Mouse (Mus musculus) CH12F3 (cell line): Measurements from ENCODE around the gene Ltbr.
"Not testable (repeated sequence)": the region's sequence is repeated elsewhere in the genome, so short reads cannot be mapped to it uniquely, and the experiment has no call there.

Experiments
- in situ Hi-C: fragments of 300-500 bp; cut with MboI; formaldehyde crosslinking; loops from 2 replicates; pipeline ENCODE4 v1.14.3; 2020; ENCODE audit warnings: low sequenced_read_pairs

Gene Ltbr

GRCm38 (mm10) chr6:125274841-125275563 lies 38.7 kb downstream of the Ltbr start:
- in situ Hi-C loops: loop anchor here (5.0 to 10.0 kb wide), 2 partner anchors 48 to 120 kb away; no protein-coding TSS in a partner anchor

DNA sequence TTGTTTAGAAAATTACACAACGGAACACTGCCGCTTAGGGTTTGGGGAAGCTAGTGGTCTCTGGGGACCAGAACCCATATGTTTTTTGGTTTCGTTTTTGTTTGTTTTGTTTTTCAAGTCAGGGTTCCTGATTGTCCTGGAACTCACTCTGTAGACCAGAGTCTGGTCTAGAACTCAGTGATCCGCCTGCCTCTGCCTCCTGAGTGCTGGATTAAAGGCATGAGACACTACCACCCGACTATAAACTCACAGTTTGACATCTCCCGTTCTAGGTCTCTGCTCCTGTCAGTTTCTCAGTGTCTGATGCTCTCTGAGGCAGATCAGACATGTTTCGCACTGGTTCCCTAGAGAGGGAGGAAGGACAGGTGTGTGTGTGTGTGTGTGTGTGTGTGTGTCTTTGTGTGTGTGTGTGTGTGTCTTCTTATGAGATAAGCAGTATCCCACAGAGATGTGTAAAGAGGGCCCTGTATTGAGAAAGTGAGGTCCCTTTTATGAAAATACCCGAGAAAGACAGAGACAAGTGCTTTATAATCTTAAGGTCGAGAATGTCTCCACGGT lies 41.4 kb downstream of the Ltbr start:
- in situ Hi-C loops: loop anchor here (5.0 to 10.0 kb wide), 2 partner anchors 45 to 118 kb away; no protein-coding TSS in a partner anchor

GRCm38 (mm10) chr6:125271455-125272227 lies 42.0 kb downstream of the Ltbr start:
- in situ Hi-C loops: loop anchor here (5.0 to 10.0 kb wide), 2 partner anchors 44 to 117 kb away; no protein-coding TSS in a partner anchor

DNA sequence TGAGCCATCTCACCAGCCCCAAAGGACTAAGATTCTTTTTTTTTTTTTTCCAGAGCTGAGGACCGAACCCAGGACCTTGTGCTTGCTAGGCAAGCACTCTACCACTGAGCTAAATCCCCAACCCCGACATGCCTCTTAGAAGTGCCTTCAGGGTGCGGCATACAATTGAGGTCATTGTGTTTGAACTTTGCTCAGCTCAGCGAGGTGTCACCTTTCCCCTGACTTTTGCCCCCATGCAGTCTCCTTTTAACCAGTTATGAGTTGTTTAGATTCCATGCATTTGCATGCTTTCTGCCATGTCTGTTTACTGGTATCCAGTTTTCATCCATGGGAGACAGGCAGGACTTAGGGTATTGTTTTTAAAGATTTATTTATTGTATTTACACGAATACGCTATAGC lies 44.9 kb downstream of the Ltbr start:
- in situ Hi-C loops: no loop called here

DNA sequence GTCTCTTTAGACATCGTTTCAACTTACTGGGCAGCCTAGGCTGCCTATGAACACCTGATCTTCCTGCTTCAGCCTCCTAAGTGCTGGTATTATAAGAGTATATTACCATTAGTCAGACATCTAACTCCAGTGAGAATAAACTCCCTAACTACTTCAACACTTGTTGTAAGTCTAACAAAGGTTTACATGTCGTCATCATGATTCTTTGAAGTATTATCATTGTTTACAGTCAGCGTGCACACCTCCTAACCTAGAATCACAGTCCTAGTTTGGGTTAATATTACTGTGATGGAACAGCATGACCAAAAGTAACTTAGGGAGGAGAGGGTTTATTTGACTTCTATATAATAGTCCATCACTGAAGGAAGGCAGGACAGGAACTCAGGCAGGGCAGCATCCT lies 46.2 kb downstream of the Ltbr start:
- in situ Hi-C loops: no loop called here

DNA sequence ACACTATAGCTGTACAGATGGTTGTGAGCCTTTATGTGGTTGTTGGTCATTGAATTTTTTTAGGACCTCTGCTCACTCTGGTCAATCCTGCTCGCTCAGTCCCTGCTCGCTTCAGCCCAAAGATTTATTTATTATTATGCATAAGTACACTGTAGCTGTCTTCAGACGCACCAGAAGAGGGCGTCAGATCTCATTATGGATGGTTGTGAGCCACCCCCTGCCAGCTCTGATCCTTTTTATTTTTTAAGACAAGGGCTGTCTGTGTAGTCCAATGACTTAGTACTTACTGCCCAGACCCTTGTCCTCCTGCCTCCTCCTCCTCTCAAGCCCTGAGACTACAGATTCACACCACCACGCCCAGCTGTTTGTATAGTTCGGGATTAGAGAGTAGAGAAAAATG lies 47.1 kb downstream of the Ltbr start:
- in situ Hi-C loops: not testable (repeated sequence)

- in situ Hi-C loops: no loop called here
Observed at GRCm38 (mm10) chr6:125266091-125266490, 47.6 kb downstream of the Ltbr start.

DNA sequence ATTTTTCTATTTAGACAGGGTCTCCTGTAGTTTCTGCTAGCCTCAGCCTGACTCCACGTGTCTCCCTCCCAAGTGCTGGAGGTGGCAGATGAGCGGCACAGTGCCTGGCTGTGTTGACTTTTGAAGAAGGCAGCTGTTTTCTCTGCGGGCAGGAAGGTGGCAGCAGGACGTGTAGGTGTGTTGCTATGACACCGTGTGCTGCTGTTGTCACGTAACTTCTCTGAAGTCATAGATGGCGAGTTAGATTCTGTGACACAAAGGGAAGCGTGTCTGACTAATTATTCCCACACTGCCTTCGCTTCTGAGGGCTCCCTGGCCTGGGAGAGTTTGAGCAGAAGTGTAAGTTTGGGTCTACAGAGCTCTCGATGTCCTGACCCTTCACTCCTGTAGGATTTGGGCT lies 48.4 kb downstream of the Ltbr start:
- in situ Hi-C loops: no loop called here

- in situ Hi-C loops: no loop called here
Observed at GRCm38 (mm10) chr6:125264219-125264618, 49.5 kb downstream of the Ltbr start.

GRCm38 (mm10) chr6:125260006-125260555 lies 53.6 kb downstream of the Ltbr start:
- in situ Hi-C loops: no loop called here
